Mouse (Mus musculus): ENCODE measurements at regions not wholly inside any gene's neighbourhood (a gene's known extent, or its start where the extent isn't known, plus 50 kb on each side); places are given as distances from the start of the nearest gene placed in this dataset.

DNA sequence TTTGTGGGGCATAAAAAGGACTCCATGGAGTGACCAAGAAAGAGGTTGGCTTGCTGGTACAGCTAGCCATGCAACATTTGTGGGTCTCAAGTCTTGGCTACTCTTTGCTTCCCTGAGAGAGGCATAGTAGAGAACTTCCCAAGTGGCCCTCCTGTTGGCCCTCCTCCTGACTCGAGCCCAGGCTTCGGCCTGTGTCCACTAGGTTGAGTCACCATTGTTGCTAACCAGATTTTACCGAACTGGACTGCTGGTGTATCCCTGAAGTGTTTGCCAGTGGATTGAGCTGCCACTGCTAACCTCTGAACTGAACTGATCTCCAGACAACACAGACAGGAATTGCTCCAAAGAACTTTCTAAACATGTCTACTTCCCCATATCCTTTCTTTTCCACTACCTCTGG is 66.9 kb upstream of the Lpar1 start:
- Histone ChIP-seq H3K4me1 (ENCODE audit: insufficient read depth, low read depth, low read length) (no peaks in the 10 kb centered on the region), H3K27ac (ENCODE audit: low read length) (no peak overlapping the region), H3K4me2 (replicated peaks; ENCODE audit: low read depth, low read length) (no peak overlapping the region), H3K36me3 (ENCODE audit: insufficient read depth, low read length) (no peaks in the 10 kb centered on the region), H3K9me3 (ENCODE audit: low read length) (no peaks in the 10 kb centered on the region), H3K9ac (replicated peaks; ENCODE audit: low read depth) (no peak overlapping the region), H3K27me3 (replicated peaks; ENCODE audit: insufficient read depth, low read length) (no peaks in the 10 kb centered on the region), H3K4me3 (ENCODE audit: low read depth, low read length) (no peak overlapping the region)
- WGBS: 87% methylated on average over 3 of the region's 3 CpGs
- TF ChIP-seq EP300 (IDR thresholded peaks at IDR 0.05): no peak
- TF ChIP-seq CTCF (IDR thresholded peaks at IDR 0.05): no peak
- ATAC-seq (no peak), DNase-seq (ENCODE audit: low spot score) (no peak)

DNA sequence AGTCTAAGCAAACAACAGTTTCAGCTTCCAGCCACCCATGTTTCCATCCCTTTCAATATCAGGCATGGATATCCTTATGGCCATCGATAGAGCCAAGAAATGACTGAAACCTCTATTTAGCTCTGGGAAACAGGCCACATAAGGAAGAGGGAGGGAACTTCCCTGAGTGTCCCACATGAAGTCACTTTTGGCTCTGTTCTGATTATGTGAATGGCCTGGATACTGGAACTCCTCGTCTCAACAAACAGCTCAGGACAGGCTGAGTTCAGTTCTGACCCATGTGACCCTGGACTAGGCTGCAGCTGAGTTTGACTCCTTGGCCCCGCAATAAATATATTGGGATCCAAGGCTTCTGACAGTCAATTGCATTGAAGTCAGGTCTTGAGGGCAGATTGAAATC is 63.6 kb upstream of the Lpar1 start:
- ATAC-seq (peak; percentile 19; the same call in 1 of the 2 replicates), DNase-seq (ENCODE audit: low spot score) (peak; percentile 30)
- TF ChIP-seq CTCF (IDR thresholded peaks at IDR 0.05) (no peak), EP300 (IDR thresholded peaks at IDR 0.05) (no peak)
- Histone ChIP-seq H3K4me1 (ENCODE audit: insufficient read depth, low read depth, low read length) (no peaks in the 10 kb centered on the region), H3K4me2 (replicated peaks; ENCODE audit: low read depth, low read length) (no peak overlapping the region), H3K9ac (replicated peaks; ENCODE audit: low read depth) (no peak overlapping the region), H3K27me3 (replicated peaks; ENCODE audit: insufficient read depth, low read length) (no peaks in the 10 kb centered on the region), H3K9me3 (ENCODE audit: low read length) (no peaks in the 10 kb centered on the region), H3K36me3 (ENCODE audit: insufficient read depth, low read length) (no peaks in the 10 kb centered on the region), H3K4me3 (ENCODE audit: low read depth, low read length) (no peak overlapping the region), H3K27ac (ENCODE audit: low read length) (no peak overlapping the region)
- WGBS: 69% methylated on average over 3 of the region's 3 CpGs

DNA sequence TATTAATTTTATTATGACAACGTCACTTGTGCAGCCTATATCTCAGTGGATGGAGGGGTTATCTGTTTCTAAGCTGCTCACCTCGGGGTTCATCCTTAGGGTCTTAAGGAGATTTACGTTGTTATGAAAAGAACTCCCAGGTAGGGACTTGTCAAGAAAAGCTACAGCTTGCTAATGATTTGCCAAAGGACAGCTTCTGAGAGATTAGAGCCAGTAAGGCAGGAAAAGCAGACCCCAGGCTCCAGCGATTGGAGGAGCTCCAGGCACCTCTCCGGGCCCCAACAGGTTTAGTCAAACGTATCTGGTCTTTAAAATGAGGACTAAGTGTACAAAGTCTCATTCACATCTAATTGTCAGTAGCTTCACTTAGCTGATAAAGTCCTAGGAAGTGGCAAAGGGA is 59.8 kb upstream of the Lpar1 start:
- no peaks in the 10 kb centered on the region for H3K9me3 ChIP-seq (ENCODE audit: low read length)
- no peak for TF ChIP-seq EP300 (IDR thresholded peaks at IDR 0.05)
- no peak for TF ChIP-seq CTCF (IDR thresholded peaks at IDR 0.05)
- no peak overlapping the region for H3K9ac ChIP-seq (replicated peaks; ENCODE audit: low read depth)
- no peak for ATAC-seq
- no peak overlapping the region for H3K4me2 ChIP-seq (replicated peaks; ENCODE audit: low read depth, low read length)
- DNase-seq (ENCODE audit: low spot score): no peak
- no peaks in the 10 kb centered on the region for H3K4me1 ChIP-seq (ENCODE audit: insufficient read depth, low read depth, low read length)
- 42% methylated on average over 6 of the region's 6 CpGs for WGBS
- no peak overlapping the region for H3K4me3 ChIP-seq (ENCODE audit: low read depth, low read length)
- no peaks in the 10 kb centered on the region for H3K27me3 ChIP-seq (replicated peaks; ENCODE audit: insufficient read depth, low read length)
- H3K27ac ChIP-seq (ENCODE audit: low read length): no peak overlapping the region
- H3K36me3 ChIP-seq (ENCODE audit: insufficient read depth, low read length): no peaks in the 10 kb centered on the region

- H3K36me3 ChIP-seq (ENCODE audit: insufficient read depth, low read length): no peaks in the 10 kb centered on the region
- no peak overlapping the region for H3K27ac ChIP-seq (ENCODE audit: low read length)
- H3K27me3 ChIP-seq (replicated peaks; ENCODE audit: insufficient read depth, low read length): no peaks in the 10 kb centered on the region
- TF ChIP-seq EP300 (IDR thresholded peaks at IDR 0.05) (no peak), CTCF (IDR thresholded peaks at IDR 0.05) (no peak)
- ATAC-seq (no peak), DNase-seq (ENCODE audit: low spot score) (peak; percentile 67)
- WGBS: 50% methylated on average over 3 of the region's 3 CpGs
- no peaks in the 10 kb centered on the region for H3K4me1 ChIP-seq (ENCODE audit: insufficient read depth, low read depth, low read length)
- H3K4me2 ChIP-seq (replicated peaks; ENCODE audit: low read depth, low read length): no peak overlapping the region
- H3K9me3 ChIP-seq (ENCODE audit: low read length): no peaks in the 10 kb centered on the region
- H3K4me3 ChIP-seq (ENCODE audit: low read depth, low read length): no peak overlapping the region
- H3K9ac ChIP-seq (replicated peaks; ENCODE audit: low read depth): no peak overlapping the region
Observed at GRCm38 (mm10) chr4:58613022-58613421, 59.3 kb upstream of the Lpar1 start.

DNA sequence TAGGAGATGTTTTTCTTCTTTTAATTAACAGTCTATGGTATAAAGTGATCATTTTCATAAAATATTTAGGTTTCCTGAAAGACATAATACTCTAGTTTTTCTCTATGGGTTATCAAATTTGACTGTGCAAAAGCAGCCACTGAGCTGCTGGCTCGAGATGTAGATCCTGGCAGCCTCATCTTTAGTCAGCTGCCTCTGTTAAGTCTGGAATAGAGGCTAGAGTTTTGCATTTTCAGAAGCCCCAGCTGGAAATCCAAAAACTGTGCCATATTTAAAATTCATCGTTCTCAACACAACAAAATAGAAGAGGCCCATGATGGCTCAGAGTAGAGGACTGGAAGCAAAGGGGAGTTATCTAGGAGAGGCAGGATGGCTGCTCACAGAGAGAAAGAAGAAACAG is 53.8 kb upstream of the Lpar1 start:
- Histone ChIP-seq H3K27me3 (replicated peaks; ENCODE audit: insufficient read depth, low read length) (no peaks in the 10 kb centered on the region), H3K27ac (ENCODE audit: low read length) (no peak overlapping the region)
- 80% methylated on average over 2 of the region's 2 CpGs for WGBS

GRCm38 (mm10) chr4:58605941-58606340 is 52.2 kb upstream of the Lpar1 start:
- 60% methylated on average over 3 of the region's 3 CpGs for WGBS
- Histone ChIP-seq H3K4me2 (replicated peaks; ENCODE audit: low read depth, low read length) (no peak overlapping the region), H3K4me3 (ENCODE audit: low read depth, low read length) (no peak overlapping the region), H3K36me3 (ENCODE audit: insufficient read depth, low read length) (no peaks in the 10 kb centered on the region), H3K27ac (ENCODE audit: low read length) (no peak overlapping the region), H3K27me3 (replicated peaks; ENCODE audit: insufficient read depth, low read length) (no peaks in the 10 kb centered on the region), H3K9ac (replicated peaks; ENCODE audit: low read depth) (no peak overlapping the region), H3K9me3 (ENCODE audit: low read length) (no peaks in the 10 kb centered on the region), H3K4me1 (ENCODE audit: insufficient read depth, low read depth, low read length) (no peaks in the 10 kb centered on the region)
- ATAC-seq (no peak), DNase-seq (ENCODE audit: low spot score) (no peak)
- TF ChIP-seq EP300 (IDR thresholded peaks at IDR 0.05) (no peak), CTCF (IDR thresholded peaks at IDR 0.05) (no peak)

More for the DNA sequence above, 53.8 kb upstream of the Lpar1 start:
- DNase-seq (ENCODE audit: low spot score): no peak
- TF ChIP-seq CTCF (IDR thresholded peaks at IDR 0.05) (no peak), EP300 (IDR thresholded peaks at IDR 0.05) (no peak)
- H3K36me3 ChIP-seq (ENCODE audit: insufficient read depth, low read length): no peaks in the 10 kb centered on the region
- H3K9me3 ChIP-seq (ENCODE audit: low read length): no peaks in the 10 kb centered on the region
- no peak overlapping the region for H3K4me2 ChIP-seq (replicated peaks; ENCODE audit: low read depth, low read length)
- no peak overlapping the region for H3K4me3 ChIP-seq (ENCODE audit: low read depth, low read length)
- no peaks in the 10 kb centered on the region for H3K4me1 ChIP-seq (ENCODE audit: insufficient read depth, low read depth, low read length)
- no peak overlapping the region for H3K9ac ChIP-seq (replicated peaks; ENCODE audit: low read depth)
- no peak for ATAC-seq

Data from lung, postnatal 0 days (tissue).